Mouse (Mus musculus): ENCODE measurements around the gene Ric3.

Ric3 gene

GRCm38 (mm10) chr7:109000315-109000954, 82.7 kb downstream of the Ric3 start:
- no peak for DNase-seq (ENCODE audit: low spot score in 2 of 2)

- DNase-seq (ENCODE audit: low spot score in 2 of 2), result no peak
Measured at GRCm38 (mm10) chr7:108996156-108996555, 87.0 kb downstream of the Ric3 start.

GRCm38 (mm10) chr7:108993881-108994291, 89.2 kb downstream of the Ric3 start:
- DNase-seq (ENCODE audit: low spot score in 2 of 2), result no peak

- no peak for DNase-seq (ENCODE audit: low spot score in 2 of 2)
Measured at GRCm38 (mm10) chr7:108993230-108993629, 89.9 kb downstream of the Ric3 start.

GRCm38 (mm10) chr7:108991207-108991606, 91.9 kb downstream of the Ric3 start:
- no peak for DNase-seq (ENCODE audit: low spot score in 2 of 2)

GRCm38 (mm10) chr7:108985934-108986708, 97.0 kb downstream of the Ric3 start:
- no peak for DNase-seq (ENCODE audit: low spot score in 2 of 2)
